Mouse (Mus musculus) intestine, embryonic 16.5 days (tissue): ENCODE results near the gene Nr2e3. TPM values are rescaled to one million over a fixed set of nuclear protein-coding genes. Genes with fewer than 3 reads are reported as not detected.

Experiments used
- ATAC-seq: fragments of 200-750 bp; cut with Nextera tagmentation; 2 replicates; pipeline ENCODE4 v1.8.0; 2017; ENCODE audit warnings: moderate TSS enrichment, moderate library complexity
- H3K27ac ChIP-seq: fragments of 300-500 bp; sonication (generic); 2 replicates; pipeline ENCODE4 v1.5.1; 2014; ENCODE audit warnings: mild to moderate bottlenecking, low read length
- H3K27me3 ChIP-seq: fragments of 300-500 bp; sonication (generic); replicated peaks from 2 replicates; pipeline ENCODE4 v1.6.1; 2014; ENCODE audit warnings: low read length, control low read depth, mixed read lengths; ENCODE audit not compliant: control insufficient read depth, insufficient read depth
- H3K36me3 ChIP-seq: fragments of 300-500 bp; sonication (generic); 2 replicates; pipeline ENCODE4 v1.6.1; 2014; ENCODE audit warnings: low read length, control low read depth; ENCODE audit not compliant: control insufficient read depth, insufficient read depth
- H3K4me1 ChIP-seq: fragments of 300-500 bp; sonication (generic); 2 replicates; pipeline ENCODE4 v1.6.1; 2014; ENCODE audit warnings: low read length, control low read depth, mixed read lengths; ENCODE audit not compliant: control insufficient read depth, insufficient read depth
- H3K4me2 ChIP-seq: fragments of 300-500 bp; sonication (generic); 2 replicates; pipeline ENCODE4 v1.6.1; 2014; ENCODE audit warnings: low read depth, low read length, control low read depth
- H3K4me3 ChIP-seq: fragments of 300-500 bp; sonication (generic); 2 replicates; pipeline ENCODE4 v1.5.1; 2014; ENCODE audit warnings: mild to moderate bottlenecking, low read length
- H3K9ac ChIP-seq: fragments of 300-500 bp; sonication (generic); 2 replicates; pipeline ENCODE4 v1.6.1; 2014; ENCODE audit warnings: low read depth, low read length
- H3K9me3 ChIP-seq: fragments of 300-500 bp; sonication (generic); 2 replicates; pipeline ENCODE4 v1.6.1; 2016; ENCODE audit warnings: low read length, control low read depth; ENCODE audit not compliant: control insufficient read depth
- WGBS: fragments of 180-500 bp; shearing (Covaris S2); extraction: QIAGEN DNeasy Blood & Tissue Kit; methylation state at CpG from one replicate; pipeline ENCODE4 v1.1.7; 2014; 5-methylcytosine and 5-hydroxymethylcytosine counted together
- polyA plus RNA-seq: library from polyadenylated mRNA; unstranded; fragments of >200 nt; fragmentation: Nextera tagmentation; extraction: Ambion mirVana; gene quantifications from 2 replicates; pipeline ENCODE4 v1.2.1, GENCODE M21; 2015

Gene Nr2e3
- polyA plus RNA-seq, 1 experiment from 2014 or later, result 16.9 TPM

GRCm38 (mm10) chr9:59914761-59915160, 45.7 kb downstream of the Nr2e3 start:
- H3K9me3 ChIP-seq, result no peaks in the 10 kb centered on the region
- H3K9ac ChIP-seq, result no peak overlapping the region
- no peaks in the 10 kb centered on the region for H3K27me3 ChIP-seq
- H3K36me3 ChIP-seq, result no peaks in the 10 kb centered on the region
- no peak overlapping the region for H3K4me2 ChIP-seq
- 93% methylated on average over 1 of the region's 1 CpGs for WGBS
- no peaks in the 10 kb centered on the region for H3K4me1 ChIP-seq
- no peak overlapping the region for H3K27ac ChIP-seq
- no peak overlapping the region for H3K4me3 ChIP-seq
- no peak for ATAC-seq

- WGBS, result 83% methylated on average over 1 of the region's 1 CpGs
- Histone ChIP-seq H3K4me2 (no peak overlapping the region), H3K27me3 (no peaks in the 10 kb centered on the region), H3K4me1 (no peaks in the 10 kb centered on the region), H3K9me3 (no peaks in the 10 kb centered on the region), H3K4me3 (no peak overlapping the region), H3K9ac (no peak overlapping the region), H3K27ac (no peak overlapping the region), H3K36me3 (no peaks in the 10 kb centered on the region; the same call in 1 of the 2 replicates)
- no peak for ATAC-seq
These were observed 57.1 kb downstream of the Nr2e3 start for GRCm38 (mm10) chr9:59903382-59903781.

Other genes starting within 250 kb of the Nr2e3 start
- 9.7 and 10.0 TPM in 2 replicates for gene Senp8, start 209.9 kb downstream of the Nr2e3 start, polyA plus RNA-seq
- gene Myo9a, start 209.8 kb downstream of the Nr2e3 start, polyA plus RNA-seq, result 9.2 and 10.2 TPM in 2 replicates